Mouse (Mus musculus) lung, adult 2 months (tissue): Measurements from ENCODE around the gene Ttc27.

ENCODE experiments used
- CTCF ChIP-seq: fragments of 200-500 bp; IDR thresholded peaks from 2 replicates; pipeline ENCODE4 v1.5.1; 2011; ENCODE audit warnings: mild to moderate bottlenecking, low read length, control low read depth; ENCODE audit not compliant: insufficient read depth
- POLR2A ChIP-seq: fragments of 200-500 bp; IDR thresholded peaks from 2 replicates; pipeline ENCODE4 v1.6.1; 2011; ENCODE audit warnings: low read depth, mild to moderate bottlenecking, control low read depth, low read length, borderline replicate concordance; ENCODE audit errors: extremely low read depth

- TF ChIP-seq POLR2A (no peak), CTCF (no peak)
These were observed 125.1 kb downstream of the Ttc27 start for GRCm38 (mm10) chr17:74842603-74843002.
